Comparison of ENCODE assay signal across 19 mouse cellular contexts in genomic region chr2:114032259-114032658, GRCm38 (mm10). TPM values are rescaled to one million over a fixed set of nuclear protein-coding genes. Genes with fewer than 3 reads are reported as not detected.
"Had no signal": no experiment of that assay in that cellular context is flagged by ENCODE, and none has a peak within 500 bp of the region (broad histone marks: within the 10 kb centered on the region; RNA-seq: fewer than 3 reads in every experiment).

No protein-coding gene starts in this region.

- H3K27me3 ChIP-seq: limb, embryonic 13.5 days; liver, embryonic 15.5 days; midbrain, embryonic 13.5 days; neural tube, embryonic 15.5 days had no signal

- DNase-seq: kidney, adult 11 months; kidney, adult 9 months; kidney, postnatal 36 days; left cerebral cortex, postnatal 4 days; lung, adult 2 months; lung, postnatal 36 days had no signal

- H3K9me3 ChIP-seq: limb, embryonic 13.5 days; liver, embryonic 15.5 days; midbrain, embryonic 13.5 days; neural tube, embryonic 15.5 days had no signal

- H3K4me3 ChIP-seq: limb, embryonic 13.5 days; liver, embryonic 15.5 days; midbrain, embryonic 13.5 days; neural tube, embryonic 15.5 days had no signal

- H3K4me2 ChIP-seq: limb, embryonic 13.5 days; liver, embryonic 11.5 days; liver, embryonic 15.5 days; midbrain, embryonic 13.5 days; neural tube, embryonic 15.5 days had no signal

- H3K27ac ChIP-seq: kidney, postnatal 0 days; limb, embryonic 13.5 days; liver, embryonic 15.5 days; midbrain, embryonic 13.5 days; neural tube, embryonic 15.5 days; stomach, postnatal 0 days had no signal

- H3K4me1 ChIP-seq: limb, embryonic 13.5 days; liver, embryonic 15.5 days; midbrain, embryonic 13.5 days; neural tube, embryonic 15.5 days had no signal

- H3K9ac ChIP-seq: limb, embryonic 13.5 days; liver, embryonic 15.5 days; midbrain, embryonic 13.5 days; neural tube, embryonic 15.5 days had no signal

- ATAC-seq: lung, postnatal 0 days; midbrain, embryonic 13.5 days had no signal

- H3K36me3 ChIP-seq: limb, embryonic 13.5 days; liver, embryonic 15.5 days; midbrain, embryonic 13.5 days; neural tube, embryonic 15.5 days had no signal

RNA-seq across cellular contexts. Expression of gene Gjd2, which starts 18.8 kb away (rescaled TPM):
- total RNA-seq: megakaryocyte progenitor cell, adult 5-6 weeks had no signal
- polyA plus RNA-seq: liver, embryonic 11.5 days; liver, embryonic 15.5 days; lung, postnatal 0 days; urinary bladder, adult 2 months had no signal

RNA-seq across cellular contexts. Expression of gene Actc1, which starts 21.1 kb away (rescaled TPM):
- total RNA-seq: layer of hippocampus, adult 18-20 months; layer of hippocampus, postnatal 10 days; left cerebral cortex, postnatal 10 days; left cerebral cortex, postnatal 4 days; megakaryocyte progenitor cell, adult 5-6 weeks had no signal
